9 mouse cellular contexts compared by ENCODE assay signal in the genomic region with DNA sequence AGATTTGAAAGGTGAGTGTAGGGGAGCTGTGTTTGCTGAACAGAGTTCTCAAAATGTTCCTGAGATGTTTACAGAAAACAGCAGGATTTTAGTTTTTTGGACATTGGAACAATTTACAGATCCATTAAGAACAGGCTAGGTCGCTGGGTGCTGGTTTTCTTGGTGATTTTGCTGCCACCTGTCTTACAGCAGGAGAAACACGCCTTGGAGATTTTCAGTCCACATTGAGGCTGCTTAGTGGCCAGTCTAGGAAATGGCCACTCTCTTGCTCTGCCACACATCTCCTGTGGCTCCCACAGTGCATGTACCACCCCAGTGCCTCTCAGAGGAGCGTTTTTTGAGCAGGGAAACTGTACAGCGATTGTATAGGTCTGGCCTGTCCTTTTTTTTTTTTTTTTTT. TPM values are rescaled to one million over a fixed set of nuclear protein-coding genes. Genes with fewer than 3 reads are reported as not detected.
DNase-seq lines count a peak whose midpoint lies in the region; ATAC-seq lines count a peak whose summit lies in the region.
"Had no signal": no experiment of that assay in that cellular context is flagged by ENCODE, and none has a peak within 500 bp of the region (broad histone marks: within the 10 kb centered on the region; RNA-seq: fewer than 3 reads in every experiment).

No protein-coding gene starts in this region.

- H3K4me3 ChIP-seq in kidney, embryonic 14.5 days (ENCODE audit: low read length) = no peak overlapping the region
- no peak overlapping the region for H3K4me3 ChIP-seq in midbrain, embryonic 13.5 days (replicated peaks)
- H3K4me3 ChIP-seq: limb, embryonic 15.5 days had no signal

- H3K27ac ChIP-seq in kidney, embryonic 14.5 days (ENCODE audit: low read depth, low read length) = no peak overlapping the region
- H3K27ac ChIP-seq in midbrain, embryonic 13.5 days = no peak overlapping the region
- H3K27ac ChIP-seq: limb, embryonic 15.5 days had no signal

- WGBS in kidney, embryonic 14.5 days = 28% methylated on average over 4 of the region's 4 CpGs
- WGBS in midbrain, embryonic 13.5 days = 30% methylated on average over 4 of the region's 4 CpGs

- no peaks in the 10 kb centered on the region for H3K36me3 ChIP-seq in kidney, embryonic 14.5 days (ENCODE audit: control insufficient read depth, insufficient read depth, low read length)
- no peaks in the 10 kb centered on the region for H3K36me3 ChIP-seq in midbrain, embryonic 13.5 days
- peaks cover 2% of the 10 kb centered on the region; the same call in 1 of the 2 replicates for H3K36me3 ChIP-seq in splenic B cell, adult 2 months (ENCODE audit: control insufficient read depth, insufficient read depth, low read length, poor library complexity, severe bottlenecking)
- H3K36me3 ChIP-seq: limb, embryonic 15.5 days had no signal

- 0 out of 2 replicates have a peak, but pooled peaks cover 11% of the 10 kb centered on the region for H3K4me1 ChIP-seq in kidney, embryonic 14.5 days (ENCODE audit: control insufficient read depth, insufficient read depth, low read length)
- peaks cover 21% of the 10 kb centered on the region for H3K4me1 ChIP-seq in midbrain, embryonic 13.5 days (replicated peaks)

- H3K27me3 ChIP-seq in kidney, embryonic 14.5 days (ENCODE audit: control insufficient read depth, insufficient read depth, low read length) = no peaks in the 10 kb centered on the region
- H3K27me3 ChIP-seq in midbrain, embryonic 13.5 days = no peaks in the 10 kb centered on the region
- H3K27me3 ChIP-seq in splenic B cell, adult 2 months (ENCODE audit: control insufficient read depth, insufficient read depth, low read length, poor library complexity, severe bottlenecking) = no peaks in the 10 kb centered on the region
- H3K27me3 ChIP-seq: limb, embryonic 15.5 days had no signal

- no peak overlapping the region for H3K9ac ChIP-seq in kidney, embryonic 14.5 days (ENCODE audit: low read depth, low read length)
- no peak overlapping the region for H3K9ac ChIP-seq in midbrain, embryonic 13.5 days (replicated peaks)
- H3K9ac ChIP-seq: limb, embryonic 15.5 days had no signal

- no peak overlapping the region for H3K4me2 ChIP-seq in kidney, embryonic 14.5 days (replicated peaks; ENCODE audit: low read depth, low read length)
- no peak overlapping the region for H3K4me2 ChIP-seq in midbrain, embryonic 13.5 days (replicated peaks)
- H3K4me2 ChIP-seq: limb, embryonic 15.5 days had no signal

- DNase-seq in kidney, adult 18-20 months = peak; percentile 33
- DNase-seq in Muller cell, postnatal 12 days (ENCODE audit: inconsistent ontology term) = peak; percentile 34
- DNase-seq in heart, postnatal 4 days = peak; percentile 46
- DNase-seq in left cerebral cortex, adult 18-20 months (ENCODE audit: low spot score in 2 of 2) = peak; percentile 28 to 31
- DNase-seq in splenic B cell, adult 2 months (ENCODE audit: low read depth, low spot score) = peak; percentile 71

- no peak for ATAC-seq in kidney, embryonic 14.5 days (ENCODE audit: low FRiP score, low TSS enrichment)
- peak; percentile 72 for ATAC-seq in common myeloid progenitor, adult 5-6 weeks (replicated peaks; ENCODE audit: low read depth, poor library complexity, severe bottlenecking)
- ATAC-seq in midbrain, embryonic 13.5 days = peak; percentile 45; the same call in 1 of the 2 replicates

- H3K9me3 ChIP-seq in kidney, embryonic 14.5 days (ENCODE audit: control insufficient read depth, low read length) = no peaks in the 10 kb centered on the region
- no peaks in the 10 kb centered on the region for H3K9me3 ChIP-seq in midbrain, embryonic 13.5 days
- H3K9me3 ChIP-seq: limb, embryonic 15.5 days had no signal

RNA-seq across cellular contexts. Expression of gene Jarid2, which starts 57.0 kb away (rescaled TPM):
- polyA plus RNA-seq in kidney, embryonic 14.5 days (2014; fragmentation: Nextera tagmentation; extraction: Ambion mirVana) = 27.4 and 28.1 TPM in 2 replicates
- 37.6 and 44.5 TPM in 2 replicates for total RNA-seq in common myeloid progenitor, adult 5-6 weeks (2017)
- 10 to 100 TPM; 45.2 to 53.1 TPM for total RNA-seq in heart, postnatal 4 days (2021)
- total RNA-seq in left cerebral cortex, adult 18-20 months (2021) = 10 to 100 TPM; 29.0 to 33.6 TPM
- 53.7 and 54.5 TPM in 2 replicates for polyA plus RNA-seq in midbrain, embryonic 13.5 days (2015; fragmentation: Nextera tagmentation; extraction: Ambion mirVana)
